Mouse (Mus musculus) myocyte (in vitro differentiated cells): ENCODE data around the gene Faap100. TPM values are rescaled to one million over a fixed set of nuclear protein-coding genes. Genes with fewer than 3 reads are reported as not detected.
"Not testable (repeated sequence)": the region's sequence is repeated elsewhere in the genome, so short reads cannot be mapped to it uniquely, and the experiment has no call there.

ENCODE experiments used
- H3K27me3 ChIP-seq: one replicate; pipeline ENCODE4 v1.6.1; 2011; ENCODE audit not compliant: control insufficient read depth, insufficient read depth, insufficient read length
- H3K36me3 ChIP-seq: one replicate; pipeline ENCODE4 v1.6.1; 2011; ENCODE audit not compliant: control insufficient read depth, insufficient read depth
- H3K4me2 ChIP-seq: one replicate; pipeline ENCODE4 v1.6.1; 2011; ENCODE audit warnings: low read depth, control low read depth
- H3K4me3 ChIP-seq: one replicate; pipeline ENCODE4 v1.5.1; 2011; ENCODE audit warnings: mild to moderate bottlenecking, control low read depth, moderate library complexity
- H3K79me2 ChIP-seq: one replicate; pipeline ENCODE4 v1.6.1; 2011; ENCODE audit not compliant: control insufficient read depth, insufficient read depth
- H3ac ChIP-seq: one replicate; pipeline ENCODE4 v1.6.1; 2011; ENCODE audit not compliant: control insufficient read depth, insufficient read length
- CEBPB ChIP-seq: IDR thresholded peaks from 2 replicates; pipeline ENCODE4 v1.6.1; 2011; ENCODE audit warnings: mild to moderate bottlenecking, moderate library complexity; ENCODE audit not compliant: poor library complexity, insufficient read depth, severe bottlenecking
- E2F4 ChIP-seq: IDR thresholded peaks from one replicate; pipeline ENCODE4 v1.6.1; 2011; ENCODE audit warnings: mild to moderate bottlenecking, control low read depth, moderate library complexity; ENCODE audit not compliant: insufficient read depth
- MAX ChIP-seq: IDR thresholded peaks from one replicate; pipeline ENCODE4 v1.6.1; 2011; ENCODE audit warnings: low read depth, mild to moderate bottlenecking, control low read depth
- MYOD1 ChIP-seq, 3 experiments: IDR thresholded peaks; one replicate each; pipeline ENCODE4 v1.6.1; 2011; ENCODE audit warnings: control low read depth in 2 of 3, low read depth in 2 of 3, mild to moderate bottlenecking in 2 of 3, moderate library complexity in 1 of 3; ENCODE audit not compliant: insufficient read length in 2 of 3, control insufficient read depth in 1 of 3
- MYOG ChIP-seq, 3 experiments: IDR thresholded peaks; one replicate each; pipeline ENCODE4 v1.6.1; 2011; ENCODE audit warnings: control low read depth in 2 of 3, low read depth in 2 of 3, mild to moderate bottlenecking in 2 of 3; ENCODE audit not compliant: insufficient read length in 2 of 3, control insufficient read depth in 1 of 3, insufficient read depth in 1 of 3
- POLR2A ChIP-seq: IDR thresholded peaks from one replicate; pipeline ENCODE4 v1.6.1; 2011; ENCODE audit warnings: low read depth, mild to moderate bottlenecking, control low read depth, moderate library complexity; ENCODE audit not compliant: insufficient read length
- POLR2AphosphoS2 ChIP-seq: IDR thresholded peaks from one replicate; pipeline ENCODE4 v1.6.1; 2011; ENCODE audit warnings: low read depth, control low read depth; ENCODE audit not compliant: insufficient read length
- REST ChIP-seq: IDR thresholded peaks from one replicate; pipeline ENCODE4 v1.6.1; 2011; ENCODE audit warnings: mild to moderate bottlenecking, control low read depth, moderate library complexity; ENCODE audit not compliant: insufficient read depth, insufficient read length
- SRF ChIP-seq: IDR thresholded peaks from one replicate; pipeline ENCODE4 v1.6.1; 2011; ENCODE audit warnings: low read depth; ENCODE audit not compliant: control insufficient read depth, insufficient read length
- TCF12 ChIP-seq: IDR thresholded peaks from one replicate; pipeline ENCODE4 v1.6.1; 2011; ENCODE audit warnings: mild to moderate bottlenecking, control low read depth; ENCODE audit not compliant: poor library complexity, insufficient read depth, severe bottlenecking
- TCF3 ChIP-seq: IDR thresholded peaks from one replicate; pipeline ENCODE4 v1.6.1; 2011; ENCODE audit warnings: low read depth, control low read depth; ENCODE audit not compliant: insufficient read length
- USF1 ChIP-seq: IDR thresholded peaks from one replicate; pipeline ENCODE4 v1.6.1; 2011; ENCODE audit warnings: low read depth, mild to moderate bottlenecking, control low read depth, moderate library complexity
- polyA plus RNA-seq: library from polyadenylated mRNA; unstranded; fragments of >200 nt; fragmentation: generic; extraction: Trizol; gene quantifications from one replicate; pipeline ENCODE4 v1.2.1, GENCODE M21; 2012; ENCODE audit warnings: missing spikeins

The Faap100 gene
- polyA plus RNA-seq, 1 experiment, result 12.3 TPM

- Histone ChIP-seq H3K4me2 (peak overlapping the region; percentile 78), H3ac (no peak overlapping the region), H3K79me2 (peaks cover 15% of the 10 kb centered on the region), H3K27me3 (no peaks in the 10 kb centered on the region), H3K36me3 (no peaks in the 10 kb centered on the region), H3K4me3 (no peak overlapping the region)
- TF ChIP-seq POLR2AphosphoS2 (no peak), REST (no peak), CEBPB (no peak), E2F4 (no peak), MAX (no peak), MYOD1 (IDR thresholded peaks at IDR 0.05; ENCODE audit: control insufficient read depth in 1 of 3, insufficient read length in 2 of 3, low read depth in 2 of 3) (no peak), MYOG (IDR thresholded peaks at IDR 0.05; ENCODE audit: control insufficient read depth in 1 of 3, insufficient read depth in 1 of 3, insufficient read length in 2 of 3, low read depth in 2 of 3) (no peak), TCF12 (no peak), POLR2A (no peak), SRF (no peak), TCF3 (no peak), USF1 (no peak)
Measured at GRCm38 (mm10) chr11:120352571-120353290, 25.8 kb downstream of the Faap100 start.

GRCm38 (mm10) chr11:120352093-120352350 lies 26.5 kb downstream of the Faap100 start:
- not testable (repeated sequence) for H3K4me2 ChIP-seq, H3K4me3 ChIP-seq, H3K27me3 ChIP-seq, H3ac ChIP-seq, H3K36me3 ChIP-seq
- H3K79me2 ChIP-seq, result peaks cover 22% of the 10 kb centered on the region

GRCm38 (mm10) chr11:120351250-120352092 lies 27.1 kb downstream of the Faap100 start:
- Histone ChIP-seq H3K4me3 (peak overlapping the region; percentile 97), H3K4me2 (peak overlapping the region; percentile 99), H3K36me3 (peaks cover 9% of the 10 kb centered on the region), H3K79me2 (peaks cover 26% of the 10 kb centered on the region), H3K27me3 (no peaks in the 10 kb centered on the region), H3ac (no peak overlapping the region)
- TF ChIP-seq POLR2AphosphoS2 (peak; percentile 53), TCF12 (no peak)

GRCm38 (mm10) chr11:120350711-120351110 lies 27.9 kb downstream of the Faap100 start:
- Histone ChIP-seq H3ac (no peak overlapping the region), H3K4me2 (peak overlapping the region; percentile 99), H3K79me2 (peaks cover 27% of the 10 kb centered on the region), H3K4me3 (peak overlapping the region; percentile 97), H3K36me3 (peaks cover 9% of the 10 kb centered on the region), H3K27me3 (no peaks in the 10 kb centered on the region)
- no peak for TF ChIP-seq MYOD1 (IDR thresholded peaks at IDR 0.05; ENCODE audit: control insufficient read depth in 1 of 3, insufficient read length in 2 of 3, low read depth in 2 of 3)
- TF ChIP-seq POLR2AphosphoS2, result no peak
- no peak for TF ChIP-seq E2F4
- TF ChIP-seq USF1, result no peak
- no peak for TF ChIP-seq POLR2A
- no peak for TF ChIP-seq TCF3
- no peak for TF ChIP-seq MYOG (IDR thresholded peaks at IDR 0.05; ENCODE audit: control insufficient read depth in 1 of 3, insufficient read depth in 1 of 3, insufficient read length in 2 of 3, low read depth in 2 of 3)
- TF ChIP-seq TCF12, result no peak
- no peak for TF ChIP-seq MAX

- TF ChIP-seq USF1 (peak; percentile 17), POLR2AphosphoS2 (peak; percentile 82), SRF (peak; percentile 100), CEBPB (no peak), TCF3 (no peak), POLR2A (peak; percentile 71), E2F4 (no peak), MYOG (IDR thresholded peaks at IDR 0.05; ENCODE audit: control insufficient read depth in 1 of 3, insufficient read depth in 1 of 3, insufficient read length in 2 of 3, low read depth in 2 of 3) (peak in 1 of 3 experiments; percentile 47), MYOD1 (IDR thresholded peaks at IDR 0.05; ENCODE audit: control insufficient read depth in 1 of 3, insufficient read length in 2 of 3, low read depth in 2 of 3) (no peak)
Measured at GRCm38 (mm10) chr11:120349986-120350702, 28.4 kb downstream of the Faap100 start.

More at GRCm38 (mm10) chr11:120349986-120350702, 28.4 kb downstream of the Faap100 start:
- peak overlapping the region; percentile 94 for H3ac ChIP-seq
- H3K36me3 ChIP-seq, result peaks cover 14% of the 10 kb centered on the region
- peak overlapping the region; percentile 99 for H3K4me2 ChIP-seq
- H3K4me3 ChIP-seq, result peak overlapping the region; percentile 97
- H3K27me3 ChIP-seq, result no peaks in the 10 kb centered on the region
- peaks cover 32% of the 10 kb centered on the region for H3K79me2 ChIP-seq
